Mouse (Mus musculus): ENCODE measurements around the gene Sppl2a. TPM values are rescaled to one million over a fixed set of nuclear protein-coding genes. Genes with fewer than 3 reads are reported as not detected.

Sppl2a gene
- polyA plus RNA-seq, 1 experiment from 2014 or later, result 48.9 TPM

Small RNAs within 50 kb of the gene (microRNA-seq; reads per million reads assigned to microRNA genes)
- not detected for gene Mir3473g

Other genes starting within 250 kb of the Sppl2a start
- 44.0 and 47.9 TPM in 2 replicates for gene Usp8, start 225.9 kb downstream of the Sppl2a start, polyA plus RNA-seq (2015; fragmentation: Nextera tagmentation; extraction: Ambion mirVana)
- 2.5 and 2.6 TPM in 2 replicates for gene Usp50, start 149.8 kb downstream of the Sppl2a start, polyA plus RNA-seq (2015; fragmentation: Nextera tagmentation; extraction: Ambion mirVana)
- 40.4 and 40.5 TPM in 2 replicates for gene Trpm7, start 57.0 kb downstream of the Sppl2a start, polyA plus RNA-seq (2015; fragmentation: Nextera tagmentation; extraction: Ambion mirVana)
- 9.9 and 12.7 TPM in 2 replicates for gene Ap4e1, start 75.5 kb upstream of the Sppl2a start, polyA plus RNA-seq (2015; fragmentation: Nextera tagmentation; extraction: Ambion mirVana)
- 52.3 and 52.4 TPM in 2 replicates for gene Blvra, start 137.4 kb upstream of the Sppl2a start, polyA plus RNA-seq (2015; fragmentation: Nextera tagmentation; extraction: Ambion mirVana)
- gene Ncaph, start 200.7 kb upstream of the Sppl2a start, polyA plus RNA-seq (2015; fragmentation: Nextera tagmentation; extraction: Ambion mirVana), result 66.1 and 71.3 TPM in 2 replicates
- 28.0 and 29.7 TPM in 2 replicates for gene Itpripl1, start 210.2 kb upstream of the Sppl2a start, polyA plus RNA-seq (2015; fragmentation: Nextera tagmentation; extraction: Ambion mirVana)

Data from stomach, embryonic 16.5 days (tissue).